Mouse (Mus musculus): ENCODE results near the gene Mxra8. TPM values are rescaled to one million over a fixed set of nuclear protein-coding genes. Genes with fewer than 3 reads are reported as not detected.

Mxra8 gene
- polyA plus RNA-seq, 2 experiments = 3.9 to 5.4 TPM

GRCm38 (mm10) chr4:155833234-155833633, 6.2 kb upstream of the Mxra8 start:
- Histone ChIP-seq H3K27ac (no peak overlapping the region), H3K9ac (replicated peaks) (no peak overlapping the region)
- 73% methylated on average over 4 of the region's 4 CpGs for WGBS (ENCODE audit: insufficient replicate concordance)

DNA sequence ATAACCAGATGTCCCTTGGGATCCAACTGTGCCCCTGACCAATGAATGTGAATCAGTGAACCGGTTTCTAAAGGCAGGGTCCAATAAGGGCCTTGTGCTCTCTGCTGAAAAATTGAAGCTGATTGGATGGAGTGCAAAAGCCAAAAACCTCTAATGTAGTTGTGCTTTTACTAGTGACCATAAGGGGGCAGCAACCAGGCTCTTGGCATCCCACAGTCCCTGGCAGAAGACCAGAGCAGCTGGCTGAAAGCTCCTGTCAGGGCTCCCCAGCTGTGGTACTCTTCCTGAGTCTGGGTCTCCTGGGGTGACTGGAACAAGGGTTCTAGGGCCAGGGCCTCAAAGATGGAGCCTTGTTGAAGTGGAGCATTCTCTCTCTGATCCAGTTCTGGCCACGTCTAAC, 5.6 kb upstream of the Mxra8 start:
- Histone ChIP-seq H3K9ac (replicated peaks) (no peak overlapping the region), H3K4me3 (ENCODE audit: insufficient read depth in 1 of 2, low read depth in 2 of 2, low read length in 2 of 2) (no peak overlapping the region), H3K9me3 (ENCODE audit: control insufficient read depth, low read length) (no peaks in the 10 kb centered on the region), H3K4me1 (replicated peaks; ENCODE audit: control insufficient read depth in 2 of 2, insufficient read depth in 2 of 2, low read length in 1 of 2) (peaks cover 6 to 15% of the 10 kb centered on the region in 2 experiments; a peak in 3 of 4 replicates), H3K36me3 (replicated peaks; ENCODE audit: control insufficient read depth, insufficient read depth, low read depth) (peaks cover 5% of the 10 kb centered on the region; the same call in 1 of the 2 replicates), H3K4me2 (ENCODE audit: low read depth) (no peak overlapping the region), H3K27me3 (ENCODE audit: control insufficient read depth, insufficient read depth, low read length) (no peaks in the 10 kb centered on the region), H3K27ac (no peak overlapping the region)
- DNase-seq (ENCODE audit: low read depth in 3 of 3, low spot score in 3 of 3) = peak; percentile 53 to 56 (median 55)
- ATAC-seq (ENCODE audit: insufficient read depth) = no peak
- 39% methylated on average over 2 of the region's 2 CpGs for WGBS (ENCODE audit: insufficient replicate concordance)
- TF ChIP-seq EP300 (IDR thresholded peaks at IDR 0.05; ENCODE audit: low read depth) = no peak
- TF ChIP-seq CTCF (IDR thresholded peaks at IDR 0.05; ENCODE audit: low read depth) = peak; percentile 89

More at GRCm38 (mm10) chr4:155833234-155833633, 6.2 kb upstream of the Mxra8 start:
- no peak for TF ChIP-seq CTCF (IDR thresholded peaks at IDR 0.05; ENCODE audit: low read depth)
- no peak for TF ChIP-seq EP300 (IDR thresholded peaks at IDR 0.05; ENCODE audit: low read depth)
- Histone ChIP-seq H3K36me3 (replicated peaks; ENCODE audit: control insufficient read depth, insufficient read depth, low read depth) (peaks cover 5% of the 10 kb centered on the region; the same call in 1 of the 2 replicates), H3K4me3 (ENCODE audit: insufficient read depth in 1 of 2, low read depth in 2 of 2, low read length in 2 of 2) (no peak overlapping the region), H3K4me1 (replicated peaks; ENCODE audit: control insufficient read depth in 2 of 2, insufficient read depth in 2 of 2, low read length in 1 of 2) (peaks cover 6 to 15% of the 10 kb centered on the region in 2 experiments; a peak in 3 of 4 replicates), H3K4me2 (ENCODE audit: low read depth) (0 out of 2 replicates have a peak overlapping the region, but pooled peaks have one; percentile 85), H3K9me3 (ENCODE audit: control insufficient read depth, low read length) (no peaks in the 10 kb centered on the region), H3K27me3 (ENCODE audit: control insufficient read depth, insufficient read depth, low read length) (no peaks in the 10 kb centered on the region)
- DNase-seq (ENCODE audit: low read depth in 3 of 3, low spot score in 3 of 3) = no peak
- no peak for ATAC-seq (ENCODE audit: insufficient read depth)

GRCm38 (mm10) chr4:155837404-155838010, 2.0 kb upstream of the Mxra8 start:
- peaks cover 6 to 13% of the 10 kb centered on the region in 2 experiments for H3K4me1 ChIP-seq (replicated peaks; ENCODE audit: control insufficient read depth in 2 of 2, insufficient read depth in 2 of 2, low read length in 1 of 2)
- peaks cover 2% of the 10 kb centered on the region for H3K27me3 ChIP-seq (ENCODE audit: control insufficient read depth, insufficient read depth, low read length)
- DNase-seq (ENCODE audit: low read depth in 3 of 3, low spot score in 3 of 3) (no peak), ATAC-seq (ENCODE audit: insufficient read depth) (no peak)
- TF ChIP-seq CTCF (IDR thresholded peaks at IDR 0.05; ENCODE audit: low read depth) (no peak), EP300 (IDR thresholded peaks at IDR 0.05; ENCODE audit: low read depth) (no peak)
- H3K9me3 ChIP-seq (ENCODE audit: control insufficient read depth, low read length) = no peaks in the 10 kb centered on the region
- H3K4me3 ChIP-seq (ENCODE audit: insufficient read depth in 1 of 2, low read depth in 2 of 2, low read length in 2 of 2) = no peak overlapping the region
- H3K27ac ChIP-seq = no peak overlapping the region
- no peak overlapping the region for H3K4me2 ChIP-seq (ENCODE audit: low read depth)
- H3K9ac ChIP-seq (replicated peaks) = no peak overlapping the region
- WGBS (ENCODE audit: insufficient replicate concordance) = 23% methylated on average over 11 of the region's 11 CpGs
- peaks cover 5% of the 10 kb centered on the region; the same call in 1 of the 2 replicates for H3K36me3 ChIP-seq (replicated peaks; ENCODE audit: control insufficient read depth, insufficient read depth, low read depth)

DNA sequence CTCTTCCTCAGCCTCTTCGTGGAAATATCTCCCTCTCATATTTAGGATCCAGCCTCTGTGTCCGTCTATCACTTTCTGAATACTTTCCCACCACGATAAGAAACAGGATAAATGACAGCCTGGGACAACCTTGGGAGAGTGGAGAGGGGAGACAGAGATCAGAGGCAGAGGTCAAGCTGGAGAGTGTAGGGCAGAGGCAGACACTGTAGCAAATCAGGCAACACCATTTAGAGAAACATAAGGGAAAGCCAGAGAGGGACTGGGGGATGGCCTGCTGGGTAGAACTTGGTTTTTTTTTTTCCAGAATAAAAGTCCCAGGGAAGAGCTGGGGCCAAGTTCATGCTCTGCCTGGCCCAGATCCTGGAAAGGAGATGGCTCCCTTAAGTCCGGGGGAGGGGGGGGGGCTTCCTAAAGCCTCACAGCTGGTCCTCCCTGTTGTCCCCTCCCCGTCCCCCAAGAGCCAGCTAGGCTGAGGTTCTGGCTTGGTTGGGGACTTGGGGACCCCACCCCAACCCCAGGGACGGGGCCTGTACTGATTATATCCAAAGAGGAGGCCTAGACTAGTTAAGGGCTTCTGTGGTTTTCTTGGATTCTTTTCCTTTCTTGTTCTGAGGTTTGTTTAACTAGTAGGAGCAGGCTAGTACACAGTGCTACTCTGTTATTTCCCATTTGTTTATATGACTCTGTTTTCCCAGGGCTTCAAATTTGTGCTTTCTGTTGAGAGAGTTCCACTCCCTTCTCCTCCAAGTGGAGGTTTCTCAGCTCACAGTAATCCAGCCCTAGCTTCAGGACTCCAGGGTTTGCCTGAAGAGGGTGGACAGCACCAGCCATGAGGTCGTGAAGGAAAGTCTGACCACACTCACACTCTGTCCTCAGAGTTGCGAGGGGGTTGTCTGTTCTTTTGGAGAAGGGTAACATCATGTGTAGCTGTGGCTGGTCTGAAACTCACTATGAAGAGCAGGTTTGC, 1.0 kb upstream of the Mxra8 start:
- Histone ChIP-seq H3K4me1 (replicated peaks; ENCODE audit: control insufficient read depth in 2 of 2, insufficient read depth in 2 of 2, low read length in 1 of 2) (peaks cover 5 to 10% of the 10 kb centered on the region in 2 experiments), H3K27me3 (ENCODE audit: control insufficient read depth, insufficient read depth, low read length) (peaks cover 6% of the 10 kb centered on the region), H3K4me2 (ENCODE audit: low read depth) (no peak overlapping the region), H3K9me3 (ENCODE audit: control insufficient read depth, low read length) (no peaks in the 10 kb centered on the region), H3K36me3 (replicated peaks; ENCODE audit: control insufficient read depth, insufficient read depth, low read depth) (no peaks in the 10 kb centered on the region), H3K4me3 (ENCODE audit: insufficient read depth in 1 of 2, low read depth in 2 of 2, low read length in 2 of 2) (no peak overlapping the region), H3K27ac (no peak overlapping the region), H3K9ac (replicated peaks) (no peak overlapping the region)
- no peak for ATAC-seq (ENCODE audit: insufficient read depth)
- DNase-seq (ENCODE audit: low read depth in 3 of 3, low spot score in 3 of 3) = no peak
- no peak for TF ChIP-seq CTCF (IDR thresholded peaks at IDR 0.05; ENCODE audit: low read depth)
- TF ChIP-seq EP300 (IDR thresholded peaks at IDR 0.05; ENCODE audit: low read depth) = no peak
- 45% methylated on average over 8 of the region's 8 CpGs for WGBS (ENCODE audit: insufficient replicate concordance)
